Mouse (Mus musculus): ENCODE measurements at regions not wholly inside any gene's neighbourhood (a gene's known extent, or its start where the extent isn't known, plus 50 kb on each side); places are given as distances from the start of the nearest gene placed in this dataset.

DNA sequence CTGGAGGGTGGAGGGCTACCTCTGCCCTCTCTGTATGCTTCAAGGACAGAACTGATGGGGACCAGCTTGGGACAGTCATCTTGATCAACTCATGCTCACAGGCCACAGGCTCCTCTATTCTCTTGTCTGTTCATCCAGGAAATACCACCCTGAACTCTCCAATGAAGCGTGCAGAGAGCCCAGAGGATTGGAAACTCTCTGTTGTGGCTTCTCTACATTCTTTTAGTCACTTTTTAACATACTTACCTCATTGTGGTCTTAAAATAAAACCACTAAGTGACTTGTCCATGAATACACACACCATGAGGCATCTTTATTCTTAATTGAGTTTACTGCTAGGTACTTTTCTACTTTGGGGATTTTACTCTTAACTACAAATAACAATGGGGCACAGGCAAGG is 209.8 kb downstream of the Irs2 start:
- TF ChIP-seq CTCF (IDR thresholded peaks at IDR 0.05; ENCODE audit: low read depth, low read length) (no peak), POLR2A (IDR thresholded peaks at IDR 0.05; ENCODE audit: borderline replicate concordance, low read depth, low read length) (no peak)

All from bone marrow macrophage, adult 2 months (primary cell).